Mouse (Mus musculus) CH12.LX (cell line): ENCODE results near the gene Chmp4b. TPM values are rescaled to one million over a fixed set of nuclear protein-coding genes. Genes with fewer than 3 reads are reported as not detected.

ENCODE experiments used
- DNase-seq: peaks from one replicate; pipeline ENCODE4 v3.0.0-alpha.2; 2013; ENCODE audit errors: extremely low read depth
- H3K27ac ChIP-seq: 2 replicates; pipeline ENCODE4 v1.5.1; 2012; ENCODE audit warnings: low read depth, mild to moderate bottlenecking, control low read depth, moderate library complexity; ENCODE audit not compliant: insufficient read depth
- H3K27me3 ChIP-seq: replicated peaks from 2 replicates; pipeline ENCODE3; 2012; ENCODE audit warnings: inconsistent platforms
- H3K36me3 ChIP-seq, 2 experiments: replicated peaks in 1 of 2; 2 replicates each; pipeline versions ENCODE3 to v1.6.1; 2012; ENCODE audit warnings: inconsistent platforms in 1 of 2, low read length in 1 of 2, mild to moderate bottlenecking in 1 of 2, mixed read lengths in 1 of 2, moderate library complexity in 1 of 2; ENCODE audit not compliant: control insufficient read depth in 1 of 2, insufficient read depth in 1 of 2
- H3K4me1 ChIP-seq, 2 experiments: 2 replicates each; pipeline ENCODE4 v1.6.1; 2012; ENCODE audit warnings: inconsistent platforms in 1 of 2, moderate library complexity in 1 of 2; ENCODE audit not compliant: insufficient read depth in 2 of 2, control insufficient read depth in 1 of 2
- H3K4me2 ChIP-seq: 2 replicates; pipeline ENCODE4 v1.6.1; 2012; ENCODE audit warnings: low read depth, mild to moderate bottlenecking, control low read depth; ENCODE audit not compliant: poor library complexity, insufficient read depth, severe bottlenecking
- H3K4me3 ChIP-seq, 3 experiments: fragments of 150-350 bp in 1 of 3; sonication (generic) in 1 of 3; replicated peaks in 1 of 3; 2 replicates each; pipeline versions ENCODE3 to v1.5.1; 2011 to 2012; ENCODE audit warnings: low read depth in 2 of 3, low read length in 2 of 3, mild to moderate bottlenecking in 2 of 3, moderate library complexity in 2 of 3, control low read depth in 1 of 3, improper control_type of control experiment in 1 of 3, inconsistent platforms in 1 of 3, mixed read lengths in 1 of 3; ENCODE audit not compliant: poor library complexity in 1 of 3
- H3K79me2 ChIP-seq: replicated peaks from 2 replicates; pipeline ENCODE4 v1.6.1; 2012; ENCODE audit warnings: mild to moderate bottlenecking, moderate library complexity; ENCODE audit not compliant: control insufficient read depth, poor library complexity, insufficient read depth, severe bottlenecking; ENCODE audit errors: extremely low read depth
- H3K9ac ChIP-seq: 2 replicates; pipeline ENCODE4 v1.6.1; 2012; ENCODE audit warnings: low read depth, mild to moderate bottlenecking, control low read depth, moderate library complexity; ENCODE audit not compliant: insufficient read depth
- H3K9me3 ChIP-seq: replicated peaks from 2 replicates; pipeline ENCODE3; 2012; ENCODE audit warnings: low read length, inconsistent platforms, mixed read lengths
- BHLHE40 ChIP-seq: IDR thresholded peaks from 2 replicates; pipeline ENCODE4 v1.6.1; 2011; ENCODE audit warnings: mild to moderate bottlenecking, low read depth, low read length, improper control_type of control experiment
- CHD2 ChIP-seq: IDR thresholded peaks from 2 replicates; pipeline ENCODE4 v1.6.1; 2011; ENCODE audit warnings: low read length, improper control_type of control experiment
- CTCF ChIP-seq, 2 experiments: IDR thresholded peaks in 1 of 2; conservative IDR thresholded peaks in 1 of 2; 2 replicates each; pipeline ENCODE4 v1.5.1; 2011 to 2012; ENCODE audit warnings: low read depth in 2 of 2, low read length in 2 of 2, improper control_type of control experiment in 1 of 2, inconsistent platforms in 1 of 2, mild to moderate bottlenecking in 1 of 2, moderate library complexity in 1 of 2
- E2F4 ChIP-seq: IDR thresholded peaks from 2 replicates; pipeline ENCODE4 v1.6.1; 2011; ENCODE audit warnings: low read depth, low read length, improper control_type of control experiment; ENCODE audit not compliant: insufficient replicate concordance
- ELF1 ChIP-seq: IDR thresholded peaks from 2 replicates; pipeline ENCODE4 v1.6.1; 2014; ENCODE audit warnings: low read depth, mild to moderate bottlenecking, inconsistent platforms, low read length, improper control_type of control experiment
- ETS1 ChIP-seq: conservative IDR thresholded peaks from 2 replicates; pipeline ENCODE4 v1.6.1; 2012; ENCODE audit warnings: low read depth, mild to moderate bottlenecking, inconsistent platforms, low read length, improper control_type of control experiment, moderate library complexity
- GABPA ChIP-seq: IDR thresholded peaks from 2 replicates; pipeline ENCODE4 v1.6.1; 2012; ENCODE audit warnings: low read depth, low read length, improper control_type of control experiment, inconsistent platforms; ENCODE audit not compliant: insufficient replicate concordance
- HCFC1 ChIP-seq: IDR thresholded peaks from 2 replicates; pipeline ENCODE4 v1.6.1; 2012; ENCODE audit warnings: low read depth, mild to moderate bottlenecking, inconsistent platforms, low read length, improper control_type of control experiment
- KAT2A ChIP-seq: IDR thresholded peaks from 2 replicates; pipeline ENCODE4 v1.6.1; 2012; ENCODE audit warnings: low read length, improper control_type of control experiment, inconsistent platforms; ENCODE audit not compliant: insufficient replicate concordance
- MAFK ChIP-seq: IDR thresholded peaks from 2 replicates; pipeline ENCODE4 v1.6.1; 2011; ENCODE audit warnings: low read length, improper control_type of control experiment; ENCODE audit not compliant: insufficient replicate concordance
- MAX ChIP-seq: IDR thresholded peaks from 2 replicates; pipeline ENCODE4 v1.6.1; 2011; ENCODE audit warnings: low read length, improper control_type of control experiment
- MAZ ChIP-seq: IDR thresholded peaks from 2 replicates; pipeline ENCODE4 v1.6.1; 2012; ENCODE audit warnings: low read depth, mild to moderate bottlenecking, inconsistent platforms, low read length, improper control_type of control experiment, moderate library complexity
- MXI1 ChIP-seq: IDR thresholded peaks from 2 replicates; pipeline ENCODE4 v1.6.1; 2011; ENCODE audit warnings: mild to moderate bottlenecking, low read depth, low read length, improper control_type of control experiment
- NELFE ChIP-seq: IDR thresholded peaks from 2 replicates; pipeline ENCODE4 v1.6.1; 2011; ENCODE audit warnings: low read depth, low read length, improper control_type of control experiment
- NRF1 ChIP-seq: IDR thresholded peaks from 2 replicates; pipeline ENCODE4 v1.6.1; 2014; ENCODE audit warnings: low read depth, mild to moderate bottlenecking, inconsistent platforms, low read length, improper control_type of control experiment, moderate library complexity
- PAX5 ChIP-seq: IDR thresholded peaks from 2 replicates; pipeline ENCODE4 v1.6.1; 2012; ENCODE audit warnings: low read length, inconsistent platforms, mixed read lengths
- POLR2AphosphoS2 ChIP-seq: IDR thresholded peaks from 2 replicates; pipeline ENCODE4 v1.6.1; 2011; ENCODE audit warnings: low read depth, low read length, improper control_type of control experiment
- RAD21 ChIP-seq: IDR thresholded peaks from 2 replicates; pipeline ENCODE4 v1.6.1; 2011; ENCODE audit warnings: low read depth, mild to moderate bottlenecking, low read length, improper control_type of control experiment, moderate library complexity
- SIN3A ChIP-seq: IDR thresholded peaks from 2 replicates; pipeline ENCODE4 v1.6.1; 2012; ENCODE audit warnings: low read length, improper control_type of control experiment, inconsistent platforms
- TBP ChIP-seq: conservative IDR thresholded peaks from 2 replicates; pipeline ENCODE4 v1.6.1; 2011; ENCODE audit warnings: low read depth, low read length, improper control_type of control experiment
- TCF12 ChIP-seq: IDR thresholded peaks from 2 replicates; pipeline ENCODE4 v1.6.1; 2014; ENCODE audit warnings: low read depth, mild to moderate bottlenecking, inconsistent platforms, low read length, improper control_type of control experiment
- UBTF ChIP-seq: IDR thresholded peaks from 2 replicates; pipeline ENCODE4 v1.6.1; 2012; ENCODE audit warnings: low read depth, mild to moderate bottlenecking, inconsistent platforms, low read length, improper control_type of control experiment, moderate library complexity
- USF2 ChIP-seq: conservative IDR thresholded peaks from 2 replicates; pipeline ENCODE4 v1.6.1; 2011; ENCODE audit warnings: low read depth, low read length, improper control_type of control experiment
- ZC3H11A ChIP-seq: IDR thresholded peaks from 2 replicates; pipeline ENCODE4 v1.6.1; 2012; ENCODE audit warnings: low read depth, mild to moderate bottlenecking, inconsistent platforms, low read length, improper control_type of control experiment
- ZKSCAN1 ChIP-seq: IDR thresholded peaks from 2 replicates; pipeline ENCODE4 v1.6.1; 2012; ENCODE audit warnings: low read depth, inconsistent platforms, low read length, improper control_type of control experiment, borderline replicate concordance
- ZMIZ1 ChIP-seq: IDR thresholded peaks from 2 replicates; pipeline ENCODE4 v1.6.1; 2012; ENCODE audit warnings: low read depth, mild to moderate bottlenecking, inconsistent platforms, low read length, improper control_type of control experiment
- ZNF384 ChIP-seq: IDR thresholded peaks from 2 replicates; pipeline ENCODE4 v1.6.1; 2012; ENCODE audit warnings: low read depth, low read length, improper control_type of control experiment, inconsistent platforms
- dilution Hi-C: fragments of 300-500 bp; cut with MboI; formaldehyde crosslinking; loops from 2 replicates; pipeline ENCODE4 v1.14.3; 2020; ENCODE audit warnings: low sequenced_read_pairs; ENCODE audit not compliant: extremely low pct_unique_long_range_greater_than_20kb, extremely low pct_ligation_motif_present
- in situ Hi-C: fragments of 300-500 bp; cut with MboI; formaldehyde crosslinking; loops from 3 replicates; pipeline ENCODE4 v1.14.3; 2019; ENCODE audit warnings: low sequenced_read_pairs, low pct_ligation_motif_present, low pct_unique_long_range_greater_than_20kb, mixed read lengths
- polyA plus RNA-seq: library from polyadenylated mRNA; unstranded; fragments of >175 nt; gene quantifications from 2 replicates; pipeline ENCODE4 v1.2.1, GENCODE M21; 2012; ENCODE audit warnings: low read depth; ENCODE audit not compliant: insufficient read length
- total RNA-seq, 2 experiments: library from RNA; depleted of rRNA; stranded (reverse); fragments of 300-350 nt in 1 of 2; fragments of >200 nt in 1 of 2; gene quantifications; 2 replicates each; pipeline ENCODE4 v1.2.3; 2012 to 2014

Chmp4b gene
- total and polyA plus RNA-seq, 3 experiments: 105 to 152 (median 113) TPM

DNA sequence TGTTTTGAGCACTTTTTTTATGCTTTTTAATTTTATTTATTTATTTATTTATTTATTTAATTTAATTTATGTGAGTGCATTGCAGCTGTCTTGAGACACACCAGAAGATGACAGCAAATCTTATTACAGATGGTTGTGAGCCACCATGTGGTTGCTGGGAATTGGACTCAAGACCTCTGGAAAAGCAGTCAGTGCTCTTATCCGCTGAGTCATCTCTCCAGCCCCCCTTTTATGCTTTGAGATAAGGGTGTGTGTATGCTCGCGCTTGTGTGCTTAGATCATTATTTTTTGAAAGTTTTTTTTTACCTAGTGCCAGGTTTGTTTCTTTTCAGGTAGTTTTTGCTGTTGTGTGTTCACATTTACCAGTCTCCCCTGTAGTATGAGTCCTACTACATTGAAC, 27.5 kb downstream of the Chmp4b start:
- Histone ChIP-seq H3K9ac (no peak overlapping the region), H3K27me3 (no peaks in the 10 kb centered on the region), H3K79me2 (peaks cover 26% of the 10 kb centered on the region), H3K27ac (no peak overlapping the region), H3K4me2 (no peak overlapping the region), H3K4me3 (no peak overlapping the region), H3K4me1 (peaks cover 0 to 16% of the 10 kb centered on the region in 2 experiments; a peak in 2 of 4 replicates), H3K36me3 (peaks cover 19 to 72% of the 10 kb centered on the region in 2 experiments), H3K9me3 (no peaks in the 10 kb centered on the region)
- DNase-seq: no peak
- in situ Hi-C loops (no loop called here), dilution Hi-C loops (no loop called here)
- no peak for TF ChIP-seq UBTF
- no peak for TF ChIP-seq TBP
- no peak for TF ChIP-seq NELFE
- no peak for TF ChIP-seq ELF1
- no peak for TF ChIP-seq KAT2A
- no peak for TF ChIP-seq PAX5
- no peak for TF ChIP-seq CTCF (conservative IDR thresholded peaks at IDR 0.05 in 1 of 2, IDR thresholded peaks at IDR 0.05 in 1 of 2; ENCODE audit: low read depth in 2 of 2, low read length in 2 of 2)
- no peak for TF ChIP-seq MAZ
- TF ChIP-seq HCFC1: no peak
- no peak for TF ChIP-seq SIN3A

GRCm38 (mm10) chr2:154680337-154680736, 28.8 kb downstream of the Chmp4b start:
- in situ Hi-C loops: no loop called here
- Histone ChIP-seq H3K27me3 (no peaks in the 10 kb centered on the region), H3K9ac (no peak overlapping the region), H3K9me3 (no peaks in the 10 kb centered on the region), H3K36me3 (peaks cover 25 to 74% of the 10 kb centered on the region in 2 experiments), H3K4me3 (no peak overlapping the region), H3K4me2 (no peak overlapping the region), H3K79me2 (peaks cover 25% of the 10 kb centered on the region), H3K27ac (no peak overlapping the region)
- TF ChIP-seq BHLHE40 (no peak), KAT2A (no peak), E2F4 (no peak), MXI1 (no peak), MAX (no peak), NELFE (no peak), USF2 (no peak), CHD2 (no peak), POLR2AphosphoS2 (no peak), TBP (no peak), ZMIZ1 (no peak), TCF12 (no peak), ETS1 (no peak), ZNF384 (no peak), ZKSCAN1 (no peak), NRF1 (no peak), GABPA (no peak), ZC3H11A (no peak), RAD21 (no peak), MAFK (no peak)
- TF ChIP-seq, all 38 proteins: peak for 0
- dilution Hi-C loops: no loop called here
- H3K4me1 ChIP-seq: peaks cover 0 to 16% of the 10 kb centered on the region in 2 experiments; a peak in 2 of 4 replicates
- no peak for DNase-seq
